Mouse (Mus musculus) spleen, embryonic (tissue): Measurements from ENCODE around the gene Akap5.

Source experiments
- CTCF ChIA-PET: fragments of 350-600 bp; sonication (Branson Sonifier 250); formaldehyde crosslinking; loops from one replicate; lab custom pipeline; 2022; lab: Charles Lee

The Akap5 gene

GRCm38 (mm10) chr12:76367096-76367995 lies 42.7 kb downstream of the Akap5 start:
- CTCF ChIA-PET, result no interaction called here

DNA sequence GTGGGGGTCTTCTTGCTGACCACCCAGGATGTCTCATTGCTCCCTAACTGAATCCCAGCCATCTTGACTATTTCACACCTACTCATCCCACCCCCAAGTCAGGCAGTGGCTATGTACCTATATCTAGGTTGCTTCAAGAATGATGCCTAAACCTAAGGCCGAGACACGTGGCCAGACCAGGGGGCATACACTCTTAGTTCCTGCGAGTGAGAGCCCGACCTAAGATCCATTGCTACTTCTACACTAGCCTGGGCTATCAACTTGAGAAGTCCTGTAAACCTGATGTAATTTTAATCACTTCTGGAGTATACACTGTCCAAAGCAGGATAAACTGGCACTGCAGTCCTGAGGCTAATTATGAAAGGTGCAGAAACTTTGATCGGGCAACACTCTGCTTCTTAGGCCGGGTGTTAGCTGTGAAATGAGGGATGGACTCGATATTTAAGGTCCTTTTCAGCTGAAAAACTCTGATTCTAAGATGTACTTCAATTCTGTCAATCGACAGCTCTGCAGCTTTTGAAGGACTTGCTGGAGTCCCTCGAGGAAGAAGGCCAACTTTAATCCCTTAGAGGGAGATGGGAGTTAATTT lies 43.6 kb downstream of the Akap5 start:
- CTCF ChIA-PET, result no interaction called here

DNA sequence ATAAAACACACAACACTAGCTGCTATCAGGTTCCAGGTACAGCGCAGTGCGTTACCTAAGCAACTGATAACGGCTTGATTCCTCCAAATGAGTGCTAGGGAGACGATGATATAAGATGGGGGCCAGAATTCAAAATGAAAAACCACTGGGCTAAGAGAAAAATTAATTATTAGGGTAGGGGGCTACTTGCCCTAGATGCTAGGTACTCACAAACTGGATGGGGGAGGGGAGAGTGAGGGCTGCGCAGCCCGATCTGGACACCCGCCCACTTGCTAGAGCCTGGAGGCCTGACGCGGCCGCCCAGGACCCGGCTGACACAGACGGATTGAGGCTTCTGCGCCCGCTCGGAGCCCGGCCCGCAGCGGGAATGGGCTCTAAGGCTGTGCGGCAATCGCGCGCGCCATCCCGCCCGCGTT lies 44.1 kb downstream of the Akap5 start:
- CTCF ChIA-PET, result no interaction called here

DNA sequence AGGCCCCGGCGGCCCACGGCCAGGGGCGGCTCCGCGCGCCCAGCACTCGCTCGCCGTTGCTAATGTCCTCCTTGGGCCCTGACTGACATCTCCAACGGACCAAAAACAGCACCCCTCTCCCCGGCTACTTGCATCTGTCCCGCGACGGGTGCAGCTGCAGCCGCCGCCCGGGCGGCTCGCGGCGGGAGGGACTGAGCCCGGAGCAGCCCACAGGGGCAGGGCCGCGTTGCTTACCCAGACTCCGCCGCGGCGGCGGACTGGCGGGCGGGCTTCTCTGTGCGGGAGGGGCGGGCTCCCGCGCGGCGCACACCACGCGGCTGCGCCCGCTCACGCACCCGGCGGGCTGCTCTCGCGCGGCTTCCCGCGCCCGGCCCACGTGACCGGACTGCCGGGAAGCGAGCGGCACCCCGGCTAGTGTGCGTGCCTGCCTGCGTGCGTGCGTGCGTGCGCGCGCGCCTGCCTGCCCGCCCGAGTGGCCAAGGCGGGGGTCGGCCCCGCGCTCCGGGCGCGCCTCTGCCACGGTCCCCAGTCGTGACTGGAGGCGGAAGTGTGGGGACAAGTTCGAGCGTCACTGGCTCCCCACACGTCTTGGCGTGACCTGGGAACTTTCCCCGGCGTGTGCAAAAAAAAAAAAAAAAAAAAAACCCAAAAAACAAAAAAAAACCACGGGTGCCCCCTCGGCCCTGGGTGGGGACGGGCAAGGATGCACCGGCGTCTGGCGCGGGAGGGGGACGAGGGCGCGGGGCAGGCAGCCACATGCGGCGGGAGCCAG lies 44.7 kb downstream of the Akap5 start, which contains the start of gene Zbtb25:
TSS of gene Zbtb25 (minus strand) at position 397 of the 772 bp plus-strand sequence.
- CTCF ChIA-PET, result no interaction called here

GRCm38 (mm10) chr12:76369978-76370830 lies 45.5 kb downstream of the Akap5 start, which contains the start of gene Zbtb1:
TSS of gene Zbtb1 (plus strand) at chr12:76370266.
- CTCF ChIA-PET, result no interaction called here

DNA sequence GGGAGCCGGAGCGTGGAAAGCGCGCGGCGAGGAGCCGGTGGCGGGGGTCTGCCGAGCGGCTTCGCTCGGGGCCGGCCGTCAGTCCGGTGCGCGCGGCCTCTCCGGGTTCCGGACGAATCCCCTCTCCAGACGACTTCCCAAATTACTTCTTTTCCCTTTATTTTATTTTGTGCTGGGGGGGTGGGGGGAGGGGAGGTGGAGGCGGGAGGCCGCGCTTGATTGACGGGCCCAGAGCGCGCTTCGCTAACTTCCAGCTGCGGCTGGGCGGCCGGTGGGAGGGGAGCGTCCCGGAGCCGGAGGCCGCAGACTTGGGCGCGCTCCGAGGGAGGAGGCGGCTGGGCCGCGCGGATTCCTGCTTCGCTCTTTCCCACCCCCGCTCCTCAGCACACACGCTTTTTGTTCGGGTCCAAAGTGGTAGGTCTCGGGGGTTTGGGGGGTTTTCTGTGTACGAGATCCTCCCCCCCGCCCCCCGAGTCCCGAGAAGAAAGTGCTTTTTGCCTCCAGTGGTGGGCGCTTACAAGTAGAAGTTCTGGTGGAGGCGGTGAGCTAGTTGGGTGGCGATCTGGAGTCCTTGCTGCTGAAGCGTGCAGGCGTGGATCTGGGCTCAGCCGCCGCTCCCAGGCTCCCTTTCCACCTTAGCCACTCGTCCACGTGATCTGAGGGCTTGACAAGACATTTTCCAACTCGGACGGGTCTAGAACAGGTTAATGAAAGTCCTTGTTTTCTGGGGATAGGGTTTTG lies 46.3 kb downstream of the Akap5 start:
- CTCF ChIA-PET, result no interaction called here

- CTCF ChIA-PET, result no interaction called here
Observed at GRCm38 (mm10) chr12:76372046-76372445, 47.4 kb downstream of the Akap5 start.

- CTCF ChIA-PET, result interaction anchor here (0.6 kb wide), 1 partner anchor 41 kb away, joined by 8 read pairs; no protein-coding TSS in a partner anchor
Observed at GRCm38 (mm10) chr12:76372881-76373818, 48.5 kb downstream of the Akap5 start.

- CTCF ChIA-PET, result interaction anchor here (0.6 kb wide), 1 partner anchor 26 kb away, joined by 7 read pairs; no protein-coding TSS in a partner anchor
Observed at GRCm38 (mm10) chr12:76373991-76374390, 49.3 kb downstream of the Akap5 start.

DNA sequence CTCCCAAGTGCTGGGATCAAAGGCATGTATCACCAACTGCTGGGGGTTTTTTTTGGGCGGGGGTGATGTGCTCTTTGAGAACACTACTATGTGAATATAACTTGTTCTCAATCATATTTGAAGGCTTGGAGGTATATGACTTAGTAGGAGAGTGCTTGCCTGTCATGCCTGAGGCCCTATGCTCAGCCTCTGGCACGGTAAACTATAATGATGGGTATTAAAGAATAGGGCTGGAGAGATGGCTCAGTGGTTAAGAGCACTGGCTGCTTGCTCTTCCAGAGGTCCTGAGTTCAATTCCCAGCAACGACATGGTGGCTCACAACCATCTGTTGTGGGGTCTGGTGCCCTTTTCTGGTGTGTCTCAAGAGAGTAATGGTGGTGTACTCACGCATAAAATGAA lies 50.2 kb downstream of the Akap5 start:
- CTCF ChIA-PET, result no interaction called here

GRCm38 (mm10) chr12:76375506-76375905 lies 50.8 kb downstream of the Akap5 start:
- CTCF ChIA-PET, result no interaction called here

GRCm38 (mm10) chr12:76376649-76377048 lies 52.0 kb downstream of the Akap5 start:
- CTCF ChIA-PET, result no interaction called here

- CTCF ChIA-PET, result no interaction called here
Observed at GRCm38 (mm10) chr12:76377059-76377458, 52.4 kb downstream of the Akap5 start.

GRCm38 (mm10) chr12:76377726-76378125 lies 53.0 kb downstream of the Akap5 start:
- CTCF ChIA-PET, result no interaction called here

DNA sequence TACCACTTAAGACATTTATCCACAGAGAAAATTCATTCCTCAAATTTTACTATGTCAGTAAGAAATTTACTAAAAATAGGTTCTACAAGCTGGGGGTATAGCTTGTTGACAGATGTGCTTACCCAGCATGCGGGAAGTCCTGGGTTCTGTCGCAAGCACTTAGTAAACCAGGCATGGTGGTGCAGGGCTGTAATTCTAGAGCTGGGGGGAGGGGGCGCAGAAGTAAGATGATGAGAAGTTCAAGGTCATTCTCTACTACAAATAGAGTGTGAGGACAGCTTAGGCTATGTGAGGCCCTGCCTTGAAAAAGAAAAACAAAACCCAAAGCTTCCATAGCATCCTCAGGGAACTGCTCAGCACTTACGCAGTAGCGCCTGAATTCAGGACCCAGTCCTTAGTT lies 53.9 kb downstream of the Akap5 start:
- CTCF ChIA-PET, result no interaction called here

DNA sequence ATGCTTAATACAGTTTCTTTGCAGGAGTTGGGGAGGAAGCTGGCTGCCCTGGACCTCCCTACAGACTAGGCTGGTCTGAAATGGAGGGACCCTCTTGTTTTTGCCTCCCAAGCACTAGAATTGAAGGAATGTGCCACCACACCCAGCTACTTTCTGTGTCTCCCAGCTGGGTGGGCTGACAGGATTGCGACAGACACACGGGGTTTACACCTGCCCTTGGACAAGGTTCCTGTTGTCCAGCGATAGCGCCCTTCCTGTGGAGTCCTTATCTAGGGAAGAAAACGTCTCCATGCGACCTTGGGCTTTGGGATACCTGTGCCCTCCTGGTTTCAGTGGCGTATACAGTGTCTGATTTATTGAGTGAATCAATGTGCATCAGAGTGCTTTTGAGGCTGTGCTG lies 55.5 kb downstream of the Akap5 start:
- CTCF ChIA-PET, result interaction anchor here (0.6 kb wide), 1 partner anchor 34 kb away, joined by 7 read pairs; no protein-coding TSS in a partner anchor
